Mouse (Mus musculus): ENCODE measurements around the gene Zfp987. TPM values are rescaled to one million over a fixed set of nuclear protein-coding genes. Genes with fewer than 3 reads are reported as not detected.

Zfp987 gene
- polyA plus RNA-seq, 1 experiment from 2014 or later, result not detected

Other genes with a start within 250 kb of the Zfp987 start
- gene Zfp986, start 228.5 kb upstream of the Zfp987 start, polyA plus RNA-seq (2015; fragmentation: Nextera tagmentation; extraction: Ambion mirVana), result not detected in 2 replicates
- gene Zfp600, start 59.5 kb downstream of the Zfp987 start, polyA plus RNA-seq (2015; fragmentation: Nextera tagmentation; extraction: Ambion mirVana), result not detected in 2 replicates

All from embryonic facial prominence, embryonic 15.5 days (tissue).